Mouse (Mus musculus) heart, adult 2 months (tissue): Measurements from ENCODE around the gene Dcun1d5.

Experiments
- CTCF ChIP-seq: fragments of 200-600 bp; IDR thresholded peaks from 2 replicates; pipeline ENCODE4 v1.8.1; 2022; ENCODE audit warnings: antibody characterized with exemption, mild to moderate bottlenecking, moderate library complexity
- EP300 ChIP-seq: fragments of 200-500 bp; IDR thresholded peaks from 2 replicates; pipeline ENCODE4 v1.6.1; 2011; ENCODE audit warnings: low read depth, low read length, control low read depth; ENCODE audit not compliant: insufficient read depth
- POLR2A ChIP-seq: fragments of 200-500 bp; IDR thresholded peaks from 2 replicates; pipeline ENCODE4 v1.6.1; 2011; ENCODE audit warnings: mild to moderate bottlenecking, low read depth, low read length, control low read depth; ENCODE audit not compliant: insufficient read depth

GRCm38 (mm10) chr9:7184172-7184896 lies at the start of gene Dcun1d5, which contains the start of gene Dync2h1:
- TF ChIP-seq CTCF (0 out of 2 replicates have a peak, but pooled peaks have one; percentile 3), POLR2A (peak; percentile 84), EP300 (no peak)
